Mouse (Mus musculus): ENCODE data around the gene Efnb1. TPM values are rescaled to one million over a fixed set of nuclear protein-coding genes. Genes with fewer than 3 reads are reported as not detected.

Efnb1 gene
- polyA plus RNA-seq (2017; shearing (Covaris generic)) = 1 to 10 TPM; 2.9 to 3.2 TPM

DNA sequence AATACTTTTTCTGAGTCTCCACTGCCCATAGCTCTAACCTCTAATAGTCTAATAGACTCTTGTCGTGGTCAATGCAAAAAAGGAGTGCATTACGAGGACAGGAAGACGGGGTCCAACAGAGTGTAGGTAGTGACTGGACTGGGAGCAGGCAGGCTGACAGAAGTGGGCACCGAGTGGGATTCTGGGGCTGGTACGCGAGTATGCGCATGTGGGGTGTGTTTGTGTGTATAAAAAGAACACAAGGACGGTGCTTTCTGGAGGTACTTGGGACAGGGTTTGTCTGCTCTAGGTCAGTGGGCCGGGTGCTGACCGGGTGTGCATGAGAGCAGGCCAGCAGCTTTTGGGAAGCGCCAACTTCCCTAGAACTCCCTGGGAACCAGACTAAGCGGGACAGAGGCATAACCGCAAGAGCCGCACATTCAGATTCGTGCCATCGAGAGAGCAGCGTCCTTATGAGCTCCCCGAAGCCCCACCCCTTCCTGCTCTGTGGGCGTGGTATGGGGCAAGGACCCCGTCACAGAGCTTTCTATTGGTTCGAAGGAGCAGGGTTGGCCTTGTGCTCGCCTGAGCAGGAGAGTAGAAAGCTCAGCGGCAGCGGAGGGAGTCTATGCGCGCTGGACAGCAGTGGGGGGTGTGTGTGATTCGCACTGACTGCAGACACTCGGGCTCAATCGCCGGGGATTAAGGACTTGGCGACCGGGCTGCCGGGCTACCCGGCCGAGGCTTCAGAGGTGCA is at the start of gene Efnb1:
Efnb1 (plus strand) TSS at position 608 of the 736 bp plus-strand sequence.

Other genes starting within 250 kb of the Efnb1 start
- gene Ophn1, start 245.1 kb upstream of the Efnb1 start, polyA plus RNA-seq (2017; shearing (Covaris generic)) = 1 to 10 TPM; 1.0 to 2.3 TPM
- 10 to 100 TPM; 30.9 to 33.6 TPM for gene Yipf6, start 199.8 kb upstream of the Efnb1 start, polyA plus RNA-seq (2017; shearing (Covaris generic))
- under 1 TPM; 0.34 to 0.49 TPM for gene Stard8, start 132.9 kb upstream of the Efnb1 start, polyA plus RNA-seq (2017; shearing (Covaris generic))

Data from inflammation-experienced regulatory T-cells (primary cell).